Mouse (Mus musculus): ENCODE data around the gene S100a7a.

Gene S100a7a

GRCm38 (mm10) chr3:90623435-90624071 lies 30.3 kb upstream of the S100a7a start:
- in situ Hi-C loops (cut with MboI; ENCODE audit: unreplicated experiment in 2 of 2), result loop anchor here in 1 of 2 experiments (25.0 kb wide), 1 partner anchor 411 kb away; the partner anchor contains the start of genes Rab13 and Rps27

- in situ Hi-C loops (cut with MboI; ENCODE audit: unreplicated experiment in 2 of 2), result loop anchor here in 1 of 2 experiments (25.0 kb wide), 1 partner anchor 688 kb away; no protein-coding TSS in a partner anchor
Observed at GRCm38 (mm10) chr3:90625496-90625895, 28.3 kb upstream of the S100a7a start.

DNA sequence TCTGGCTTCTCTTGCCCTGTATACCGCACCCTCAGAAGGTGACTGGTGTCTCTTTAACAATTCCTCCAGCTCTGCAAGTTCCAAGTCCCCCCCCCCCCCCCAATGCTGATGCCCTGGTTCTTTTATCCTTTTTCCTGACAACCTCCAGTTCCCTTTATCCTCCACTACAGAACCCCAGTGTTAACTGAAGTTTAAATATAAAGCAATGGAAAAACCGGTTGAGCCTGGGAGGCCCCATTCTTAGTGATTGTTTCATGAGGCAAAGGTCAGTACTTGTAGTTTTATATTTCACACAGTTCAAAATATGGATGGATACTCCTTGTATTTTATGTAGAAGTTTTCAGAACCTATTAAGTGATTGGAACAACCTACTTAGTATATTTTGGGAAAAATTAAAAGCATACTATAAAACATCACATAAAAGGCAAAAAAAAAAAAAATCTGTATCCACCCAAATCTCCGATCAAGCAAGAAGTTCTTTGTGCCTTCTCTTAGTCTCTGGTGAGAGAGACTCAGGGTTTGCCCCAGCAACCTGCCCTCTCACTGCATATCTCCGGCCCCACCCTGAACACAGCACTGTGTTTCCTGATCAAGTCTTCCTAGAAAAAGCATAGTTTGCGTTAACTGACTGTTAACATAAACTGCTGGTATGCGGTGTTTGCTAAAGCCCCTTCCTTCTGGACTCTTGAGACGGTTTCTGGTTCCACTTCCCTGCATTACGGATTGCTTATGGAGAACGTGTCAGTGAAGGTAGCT lies 27.4 kb upstream of the S100a7a start:
- in situ Hi-C loops (cut with MboI; ENCODE audit: unreplicated experiment in 2 of 2), result loop anchor here in 1 of 2 experiments (25.0 kb wide), 1 partner anchor 689 kb away; no protein-coding TSS in a partner anchor

DNA sequence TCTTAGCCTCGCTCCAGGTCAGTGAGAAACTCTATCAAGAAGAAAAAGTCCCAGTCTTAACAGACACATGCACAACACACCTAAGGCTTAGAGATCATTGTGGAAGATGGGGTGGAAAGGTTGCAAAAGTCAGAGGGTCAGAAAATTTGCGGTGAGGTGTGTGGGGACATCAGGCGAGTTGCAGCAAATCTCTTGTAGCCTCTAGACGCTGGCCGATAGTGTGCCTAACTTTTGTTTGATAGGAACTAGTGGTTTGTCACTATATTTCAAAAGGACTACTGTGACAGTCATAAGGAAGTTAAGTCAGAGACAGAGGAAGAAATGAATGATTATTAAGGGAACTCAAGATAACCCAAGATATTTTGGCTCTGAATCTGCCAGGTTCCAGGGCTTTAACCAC lies 26.5 kb upstream of the S100a7a start:
- in situ Hi-C loops (cut with MboI; ENCODE audit: unreplicated experiment in 2 of 2), result loop anchor here in 1 of 2 experiments (25.0 kb wide), 1 partner anchor 690 kb away; no protein-coding TSS in a partner anchor

GRCm38 (mm10) chr3:90627807-90628206 lies 26.0 kb upstream of the S100a7a start:
- in situ Hi-C loops (cut with MboI; ENCODE audit: unreplicated experiment in 2 of 2), result loop anchor here in 1 of 2 experiments (25.0 kb wide), 1 partner anchor 691 kb away; no protein-coding TSS in a partner anchor

GRCm38 (mm10) chr3:90629298-90629697 lies 24.5 kb upstream of the S100a7a start:
- in situ Hi-C loops (cut with MboI; ENCODE audit: unreplicated experiment in 2 of 2), result loop anchor here in 1 of 2 experiments (25.0 kb wide), 1 partner anchor 692 kb away; no protein-coding TSS in a partner anchor

- in situ Hi-C loops (cut with MboI; ENCODE audit: unreplicated experiment in 2 of 2), result loop anchor here in 1 of 2 experiments (25.0 kb wide), 1 partner anchor 695 kb away; no protein-coding TSS in a partner anchor
Observed at GRCm38 (mm10) chr3:90631984-90632383, 21.8 kb upstream of the S100a7a start.

GRCm38 (mm10) chr3:90638511-90639275 lies 15.1 kb upstream of the S100a7a start:
- in situ Hi-C loops (cut with MboI; ENCODE audit: unreplicated experiment in 2 of 2), result loop anchor here in 1 of 2 experiments (25.0 kb wide), 1 partner anchor 701 kb away; no protein-coding TSS in a partner anchor

DNA sequence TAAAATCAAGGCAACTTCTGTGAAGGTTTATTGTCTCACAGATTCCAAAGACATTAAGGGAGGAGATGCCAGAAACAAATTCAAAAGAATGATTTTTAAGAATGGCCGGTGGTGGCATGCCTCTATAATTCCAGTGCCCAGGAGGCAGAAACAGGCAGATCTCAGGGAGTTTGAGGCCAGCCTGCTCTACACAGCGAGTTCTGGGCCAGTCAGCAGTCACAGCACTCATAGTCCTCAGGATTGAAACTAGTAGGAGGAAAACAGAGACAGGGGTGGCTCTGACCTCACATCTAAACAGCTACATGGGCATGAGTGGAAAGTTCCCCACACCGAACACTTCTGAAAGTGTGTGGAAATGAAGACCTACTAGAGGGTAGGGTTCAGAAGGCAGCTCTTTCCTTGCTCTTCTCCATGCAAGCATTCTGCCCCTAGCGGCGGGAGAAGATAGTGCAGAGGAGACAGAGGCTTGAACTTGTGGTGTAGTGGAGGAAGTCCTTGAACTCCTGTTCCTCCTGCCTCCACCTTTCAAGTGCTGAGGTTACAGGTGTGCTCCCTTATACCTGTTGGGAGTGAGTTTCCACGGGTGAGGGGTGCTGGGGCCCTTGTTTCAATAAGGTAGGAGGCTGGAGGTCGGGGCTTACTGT lies 14.2 kb upstream of the S100a7a start:
- in situ Hi-C loops (cut with MboI; ENCODE audit: unreplicated experiment in 2 of 2), result loop anchor here (10.0 to 25.0 kb wide), 4 partner anchors 225 to 702 kb away; partner anchors contain the start of gene Tpm3 (in 1 of the 2)

DNA sequence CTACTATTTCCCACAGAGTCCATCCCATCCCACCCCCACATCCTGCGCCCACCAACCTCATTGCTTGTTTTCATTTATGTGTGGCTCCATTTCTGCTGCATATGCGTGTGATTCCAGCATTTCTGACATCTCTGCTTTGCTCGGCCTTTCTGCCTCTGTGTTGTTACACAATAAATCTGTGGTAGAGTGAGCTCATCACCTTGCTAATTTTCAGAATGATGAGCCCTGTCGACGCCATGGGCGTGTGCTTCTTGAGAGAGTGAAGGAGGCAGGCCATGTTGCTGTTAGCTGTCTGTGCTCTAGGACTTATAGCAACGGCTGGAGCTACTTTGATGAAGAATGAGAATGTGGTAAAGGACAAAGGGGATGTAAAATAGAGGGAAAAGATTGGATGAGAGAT lies 12.8 kb upstream of the S100a7a start:
- in situ Hi-C loops (cut with MboI; ENCODE audit: unreplicated experiment in 2 of 2), result loop anchor here (10.0 to 25.0 kb wide), 4 partner anchors 226 to 704 kb away; partner anchors contain the start of gene Tpm3 (in 1 of the 2)

DNA sequence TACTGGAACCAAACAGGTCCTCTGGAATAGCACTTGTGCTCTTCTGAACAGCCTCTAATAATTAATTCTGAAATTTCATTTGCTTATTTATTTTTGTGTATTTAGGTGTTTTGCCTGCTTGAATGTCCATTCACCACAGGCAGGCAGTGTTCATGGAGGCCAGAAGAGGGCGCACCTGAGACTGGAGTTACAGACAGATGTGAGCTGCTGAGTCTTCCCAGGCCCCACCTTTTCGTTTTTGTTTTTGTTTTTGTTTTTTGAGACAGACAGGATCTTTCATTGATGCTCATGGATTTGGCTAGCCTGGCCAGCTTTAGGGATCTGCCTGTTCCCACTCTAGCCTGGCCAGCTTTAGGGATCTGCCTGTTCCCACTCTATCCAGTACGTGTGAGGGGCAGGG lies 9.6 kb upstream of the S100a7a start:
- in situ Hi-C loops (cut with MboI; ENCODE audit: unreplicated experiment in 2 of 2), result loop anchor here (10.0 to 25.0 kb wide), 4 partner anchors 229 to 707 kb away; partner anchors contain the start of gene Tpm3 (in 1 of the 2)

GRCm38 (mm10) chr3:90647291-90647690 lies 6.5 kb upstream of the S100a7a start:
- in situ Hi-C loops (cut with MboI; ENCODE audit: unreplicated experiment in 2 of 2), result loop anchor here (5.0 to 25.0 kb wide), 5 partner anchors 60 to 710 kb away; partner anchors contain the start of gene Tpm3 (in 1 of the 2)

- in situ Hi-C loops (cut with MboI; ENCODE audit: unreplicated experiment in 2 of 2), result loop anchor here (5.0 to 25.0 kb wide), 5 partner anchors 62 to 712 kb away; partner anchors contain the start of gene Tpm3 (in 1 of the 2)
Observed at GRCm38 (mm10) chr3:90648981-90649380, 4.8 kb upstream of the S100a7a start.

GRCm38 (mm10) chr3:90649832-90650231 lies 4.0 kb upstream of the S100a7a start:
- in situ Hi-C loops (cut with MboI; ENCODE audit: unreplicated experiment in 2 of 2), result loop anchor here (5.0 to 25.0 kb wide), 7 partner anchors 63 to 1113 kb away; partner anchors contain the start of gene Tpm3 (in 1 of the 2)

DNA sequence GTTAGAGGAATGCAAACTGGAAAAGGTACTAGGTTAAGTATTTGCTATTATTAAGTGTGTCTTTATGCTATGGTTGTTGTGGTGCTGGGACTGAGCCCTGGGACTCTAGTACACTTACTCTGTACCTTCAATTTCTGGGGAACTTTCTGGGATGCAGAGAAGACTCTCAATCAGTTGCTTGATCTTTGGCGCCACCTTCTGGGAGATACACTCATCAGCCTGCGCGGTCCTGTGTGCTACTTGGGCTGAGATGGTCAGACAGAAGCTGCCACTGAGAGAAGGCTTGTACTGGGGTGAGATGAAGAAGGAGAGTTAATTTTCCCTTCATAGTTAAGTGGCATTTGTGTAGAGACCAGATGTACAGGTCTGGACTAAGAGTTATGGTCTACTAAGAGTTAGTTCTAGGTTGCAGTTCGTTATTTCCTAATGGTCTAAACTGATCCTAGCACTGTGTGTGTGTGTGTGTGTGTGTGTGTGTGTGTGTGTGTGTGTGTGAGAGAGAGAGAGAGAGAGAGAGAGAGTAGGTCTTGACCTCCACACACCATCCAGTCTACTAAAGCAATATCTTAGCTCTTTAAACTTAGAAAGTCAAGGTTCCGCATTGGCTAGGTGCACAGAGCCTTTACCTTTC lies 824 bp upstream of the S100a7a start:
- in situ Hi-C loops (cut with MboI; ENCODE audit: unreplicated experiment in 2 of 2), result loop anchor here (5.0 to 25.0 kb wide), 2 partner anchors 231 to 1116 kb away; no protein-coding TSS in a partner anchor

DNA sequence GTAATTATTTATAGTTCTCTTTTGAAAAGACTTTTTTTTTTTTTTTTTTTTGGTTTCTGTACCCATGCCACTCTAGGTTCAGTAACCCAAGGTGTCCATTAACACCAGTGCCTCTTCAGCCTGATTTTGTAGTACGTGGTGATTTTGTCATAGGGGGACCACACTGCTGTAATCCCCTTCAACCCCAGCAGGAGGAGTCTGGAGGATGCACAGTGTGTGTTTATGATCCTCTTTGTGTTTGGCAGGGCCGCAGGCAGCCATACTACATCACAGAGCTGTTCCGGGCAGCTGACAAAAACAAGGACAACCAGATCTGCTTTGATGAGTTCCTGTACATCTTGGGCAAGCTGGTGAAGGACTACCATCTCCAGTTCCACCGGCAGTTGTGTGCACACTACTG lies 3.6 kb downstream of the S100a7a start:
- in situ Hi-C loops (cut with MboI; ENCODE audit: unreplicated experiment in 2 of 2), result loop anchor here in 1 of 2 experiments (25.0 kb wide), 1 partner anchor 1120 kb away; no protein-coding TSS in a partner anchor

DNA sequence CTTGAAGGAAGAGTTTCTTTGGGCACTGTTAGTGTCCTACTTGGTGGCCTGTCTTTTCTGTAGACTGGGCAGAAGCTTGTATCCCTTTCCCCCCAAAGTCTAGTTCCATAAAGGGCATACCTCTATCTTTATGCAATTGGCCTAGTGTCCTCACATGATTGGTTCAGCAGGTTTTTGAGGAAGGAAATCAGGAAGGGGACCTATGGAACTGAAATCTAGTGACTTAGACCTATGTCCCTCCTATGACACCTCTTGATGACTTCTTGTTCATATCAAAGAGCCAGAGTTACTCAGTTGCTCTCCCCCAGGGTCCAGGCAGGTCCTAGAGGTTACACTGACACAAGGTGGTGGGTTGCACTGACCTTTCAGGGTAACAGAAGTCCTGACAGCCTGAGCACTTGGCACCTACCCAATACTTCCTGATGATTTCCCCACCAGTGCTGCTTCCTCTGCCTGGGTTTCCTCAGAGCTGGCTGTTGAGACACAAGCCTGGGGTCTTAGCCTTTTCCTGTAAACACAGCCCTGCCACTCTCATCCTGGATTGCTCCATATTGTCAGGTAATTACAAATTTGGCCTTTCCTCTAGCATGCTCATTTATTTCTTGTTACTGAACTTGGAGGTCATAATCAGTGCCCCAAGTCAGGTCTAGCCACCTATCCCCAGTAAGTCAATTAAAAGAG lies 5.7 kb downstream of the S100a7a start:
- in situ Hi-C loops (cut with MboI; ENCODE audit: unreplicated experiment in 2 of 2), result loop anchor here in 1 of 2 experiments (25.0 kb wide), 1 partner anchor 1122 kb away; no protein-coding TSS in a partner anchor

DNA sequence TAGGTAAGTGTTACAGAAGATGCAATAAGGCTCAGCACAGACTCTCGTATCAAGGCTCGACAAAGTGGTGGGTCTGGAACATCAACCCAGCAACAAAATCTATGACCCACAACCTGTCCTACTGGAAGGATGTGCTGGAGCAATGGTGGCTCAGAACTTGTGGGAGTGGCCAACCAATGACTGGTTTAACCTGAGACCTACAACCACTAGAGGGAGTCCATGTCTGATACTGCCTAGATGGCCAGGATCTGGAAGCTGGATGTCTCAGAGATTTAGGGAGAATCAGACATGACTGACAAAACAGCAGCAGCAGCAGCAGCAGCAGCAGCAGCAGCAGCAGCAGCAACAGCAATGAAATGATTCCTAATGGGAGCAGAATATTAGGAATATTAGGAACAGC lies 10.4 kb downstream of the S100a7a start:
- in situ Hi-C loops (cut with MboI; ENCODE audit: unreplicated experiment in 2 of 2), result loop anchor here in 1 of 2 experiments (25.0 kb wide), 1 partner anchor 1127 kb away; no protein-coding TSS in a partner anchor
